Mouse (Mus musculus): Measurements from ENCODE around the gene Rtn4r. TPM values are rescaled to one million over a fixed set of nuclear protein-coding genes. Genes with fewer than 3 reads are reported as not detected.
A peak's percentile ranks its signal among the peaks of the same experiment; 100 is the strongest.

Gene Rtn4r
- polyA plus RNA-seq, 1 experiment from 2014 or later = 28.7 TPM

GRCm38 (mm10) chr16:18126211-18126610 is 1.2 kb upstream of the Rtn4r start:
- no peak for ATAC-seq (ENCODE audit: low FRiP score)
- H3K4me1 ChIP-seq = peaks cover 39% of the 10 kb centered on the region
- no peak overlapping the region for H3K4me3 ChIP-seq (replicated peaks)
- H3K9me3 ChIP-seq (replicated peaks) = no peaks in the 10 kb centered on the region
- H3K4me2 ChIP-seq = no peak overlapping the region
- H3K27ac ChIP-seq (replicated peaks) = no peak overlapping the region
- WGBS = 85% methylated on average over 3 of the region's 3 CpGs
- peaks cover 4% of the 10 kb centered on the region; the same call in 1 of the 2 replicates for H3K27me3 ChIP-seq (replicated peaks)
- H3K9ac ChIP-seq (replicated peaks) = no peak overlapping the region
- no peaks in the 10 kb centered on the region for H3K36me3 ChIP-seq

- H3K9me3 ChIP-seq (replicated peaks) = no peaks in the 10 kb centered on the region
- H3K9ac ChIP-seq (replicated peaks) = peak overlapping the region; percentile 81
- H3K4me2 ChIP-seq = peak overlapping the region; percentile 87
- no peaks in the 10 kb centered on the region for H3K36me3 ChIP-seq
- peaks cover 45% of the 10 kb centered on the region for H3K4me1 ChIP-seq
- WGBS = under 1% methylated on average over 50 of the region's 52 CpGs
- H3K4me3 ChIP-seq (replicated peaks) = peak overlapping the region; percentile 68
- H3K27me3 ChIP-seq (replicated peaks) = peaks cover 4% of the 10 kb centered on the region; the same call in 1 of the 2 replicates
- peak; percentile 55 for ATAC-seq (ENCODE audit: low FRiP score)
- H3K27ac ChIP-seq (replicated peaks) = peak overlapping the region; percentile 85
These were observed 575 bp downstream of the Rtn4r start for GRCm38 (mm10) chr16:18127871-18128563.

GRCm38 (mm10) chr16:18128564-18128935 is 1.1 kb downstream of the Rtn4r start:
- peaks cover 45% of the 10 kb centered on the region for H3K4me1 ChIP-seq
- H3K27me3 ChIP-seq (replicated peaks) = peaks cover 4% of the 10 kb centered on the region; the same call in 1 of the 2 replicates
- peak overlapping the region; percentile 68 for H3K4me3 ChIP-seq (replicated peaks)
- no peaks in the 10 kb centered on the region for H3K36me3 ChIP-seq
- H3K9ac ChIP-seq (replicated peaks) = peak overlapping the region; percentile 81
- H3K4me2 ChIP-seq = peak overlapping the region; percentile 87
- peak overlapping the region; percentile 85 for H3K27ac ChIP-seq (replicated peaks)
- 45% methylated on average over 6 of the region's 6 CpGs for WGBS
- H3K9me3 ChIP-seq (replicated peaks) = no peaks in the 10 kb centered on the region
- peak; percentile 20; the same call in 1 of the 2 replicates for ATAC-seq (ENCODE audit: low FRiP score)

- H3K9ac ChIP-seq (replicated peaks) = peak overlapping the region; percentile 81
- H3K4me2 ChIP-seq = peak overlapping the region; percentile 87
- H3K27ac ChIP-seq (replicated peaks) = no peak overlapping the region; the same call in 1 of the 2 replicates
- H3K36me3 ChIP-seq = no peaks in the 10 kb centered on the region
- H3K4me3 ChIP-seq (replicated peaks) = peak overlapping the region; percentile 68
- no peaks in the 10 kb centered on the region for H3K9me3 ChIP-seq (replicated peaks)
- H3K27me3 ChIP-seq (replicated peaks) = peaks cover 4% of the 10 kb centered on the region; the same call in 1 of the 2 replicates
- WGBS = 76% methylated on average over 5 of the region's 5 CpGs
- H3K4me1 ChIP-seq = peaks cover 45% of the 10 kb centered on the region
- ATAC-seq (ENCODE audit: low FRiP score) = no peak
These were observed 2.0 kb downstream of the Rtn4r start for GRCm38 (mm10) chr16:18129413-18129812.

- Histone ChIP-seq H3K27me3 (replicated peaks) (peaks cover 4% of the 10 kb centered on the region; the same call in 1 of the 2 replicates), H3K9me3 (replicated peaks) (no peaks in the 10 kb centered on the region), H3K4me2 (peak overlapping the region; percentile 39), H3K4me3 (replicated peaks) (no peak overlapping the region; the same call in 1 of the 2 replicates), H3K4me1 (peaks cover 51% of the 10 kb centered on the region), H3K9ac (replicated peaks) (no peak overlapping the region; the same call in 1 of the 2 replicates), H3K27ac (replicated peaks) (peak overlapping the region; percentile 10; the same call in 1 of the 2 replicates), H3K36me3 (no peaks in the 10 kb centered on the region)
- 40% methylated on average over 4 of the region's 4 CpGs for WGBS
- no peak for ATAC-seq (ENCODE audit: low FRiP score)
These were observed 2.8 kb downstream of the Rtn4r start for GRCm38 (mm10) chr16:18130288-18130687.

GRCm38 (mm10) chr16:18130705-18131104 is 3.3 kb downstream of the Rtn4r start:
- Histone ChIP-seq H3K9ac (replicated peaks) (no peak overlapping the region; the same call in 1 of the 2 replicates), H3K27ac (replicated peaks) (peak overlapping the region; percentile 10; the same call in 1 of the 2 replicates), H3K9me3 (replicated peaks) (no peaks in the 10 kb centered on the region), H3K4me3 (replicated peaks) (no peak overlapping the region; the same call in 1 of the 2 replicates), H3K4me2 (peak overlapping the region; percentile 39), H3K4me1 (peaks cover 55% of the 10 kb centered on the region), H3K36me3 (no peaks in the 10 kb centered on the region), H3K27me3 (replicated peaks) (peaks cover 4% of the 10 kb centered on the region; the same call in 1 of the 2 replicates)
- no peak for ATAC-seq (ENCODE audit: low FRiP score)

GRCm38 (mm10) chr16:18131245-18131939 is 4.0 kb downstream of the Rtn4r start:
- WGBS = 84% methylated on average over 11 of the region's 11 CpGs
- no peak for ATAC-seq (ENCODE audit: low FRiP score)
- Histone ChIP-seq H3K27ac (replicated peaks) (no peak overlapping the region), H3K4me2 (no peak overlapping the region), H3K4me1 (peaks cover 58% of the 10 kb centered on the region), H3K9ac (replicated peaks) (no peak overlapping the region), H3K27me3 (replicated peaks) (peaks cover 2% of the 10 kb centered on the region; the same call in 1 of the 2 replicates), H3K9me3 (replicated peaks) (no peaks in the 10 kb centered on the region), H3K4me3 (replicated peaks) (no peak overlapping the region), H3K36me3 (no peaks in the 10 kb centered on the region)

GRCm38 (mm10) chr16:18132026-18132425 is 4.6 kb downstream of the Rtn4r start:
- H3K9me3 ChIP-seq (replicated peaks) = no peaks in the 10 kb centered on the region
- H3K36me3 ChIP-seq = no peaks in the 10 kb centered on the region
- no peak overlapping the region for H3K27ac ChIP-seq (replicated peaks)
- H3K4me3 ChIP-seq (replicated peaks) = no peak overlapping the region
- 77% methylated on average over 1 of the region's 1 CpGs for WGBS
- no peak overlapping the region for H3K9ac ChIP-seq (replicated peaks)
- no peak overlapping the region for H3K4me2 ChIP-seq
- H3K27me3 ChIP-seq (replicated peaks) = no peaks in the 10 kb centered on the region
- H3K4me1 ChIP-seq = peaks cover 52% of the 10 kb centered on the region
- no peak for ATAC-seq (ENCODE audit: low FRiP score)

GRCm38 (mm10) chr16:18132575-18132974 is 5.1 kb downstream of the Rtn4r start:
- H3K9me3 ChIP-seq (replicated peaks) = no peaks in the 10 kb centered on the region
- no peak overlapping the region for H3K27ac ChIP-seq (replicated peaks)
- no peak overlapping the region for H3K4me2 ChIP-seq
- no peak overlapping the region for H3K9ac ChIP-seq (replicated peaks)
- no peak overlapping the region for H3K4me3 ChIP-seq (replicated peaks)
- no peaks in the 10 kb centered on the region for H3K36me3 ChIP-seq
- no peak for ATAC-seq (ENCODE audit: low FRiP score)
- WGBS = 91% methylated on average over 3 of the region's 3 CpGs
- no peaks in the 10 kb centered on the region for H3K27me3 ChIP-seq (replicated peaks)
- peaks cover 50% of the 10 kb centered on the region for H3K4me1 ChIP-seq

- Histone ChIP-seq H3K4me3 (replicated peaks) (no peak overlapping the region), H3K4me1 (peaks cover 46% of the 10 kb centered on the region), H3K27ac (replicated peaks) (no peak overlapping the region), H3K9me3 (replicated peaks) (no peaks in the 10 kb centered on the region), H3K36me3 (no peaks in the 10 kb centered on the region), H3K4me2 (no peak overlapping the region), H3K9ac (replicated peaks) (no peak overlapping the region), H3K27me3 (replicated peaks) (no peaks in the 10 kb centered on the region)
- no peak for ATAC-seq (ENCODE audit: low FRiP score)
- WGBS = 85% methylated on average over 5 of the region's 5 CpGs
These were observed 5.9 kb downstream of the Rtn4r start for GRCm38 (mm10) chr16:18133133-18133920.

- WGBS = 85% methylated on average over 5 of the region's 5 CpGs
These were observed 7.8 kb downstream of the Rtn4r start for GRCm38 (mm10) chr16:18135196-18135595.

More at GRCm38 (mm10) chr16:18135196-18135595, 7.8 kb downstream of the Rtn4r start:
- Histone ChIP-seq H3K4me3 (replicated peaks) (no peak overlapping the region), H3K9me3 (replicated peaks) (no peaks in the 10 kb centered on the region), H3K27ac (replicated peaks) (no peak overlapping the region), H3K36me3 (no peaks in the 10 kb centered on the region), H3K27me3 (replicated peaks) (no peaks in the 10 kb centered on the region), H3K4me2 (no peak overlapping the region), H3K4me1 (peaks cover 29% of the 10 kb centered on the region), H3K9ac (replicated peaks) (no peak overlapping the region)
- ATAC-seq (ENCODE audit: low FRiP score) = no peak
